Mouse (Mus musculus): ENCODE results near the gene Gm12184.
A peak's percentile ranks its signal among the peaks of the same experiment; 100 is the strongest.
"Not testable (repeated sequence)": the region's sequence is repeated elsewhere in the genome, so short reads cannot be mapped to it uniquely, and the experiment has no call there.

The Gm12184 gene

GRCm38 (mm10) chr11:48846362-48846761 lies 19.9 kb upstream of the Gm12184 start:
- not testable (repeated sequence) for DNase-seq

GRCm38 (mm10) chr11:48845244-48845815 lies 18.9 kb upstream of the Gm12184 start:
- no peak for DNase-seq

GRCm38 (mm10) chr11:48844309-48844708 lies 17.9 kb upstream of the Gm12184 start:
- no peak for DNase-seq

- no peak for DNase-seq
Measured at GRCm38 (mm10) chr11:48843202-48843601, 16.7 kb upstream of the Gm12184 start.

- DNase-seq: no peak
Measured at GRCm38 (mm10) chr11:48842378-48842792, 15.9 kb upstream of the Gm12184 start.

GRCm38 (mm10) chr11:48841213-48841612 lies 14.8 kb upstream of the Gm12184 start:
- DNase-seq: no peak

GRCm38 (mm10) chr11:48840805-48841204 lies 14.3 kb upstream of the Gm12184 start:
- DNase-seq: no peak

GRCm38 (mm10) chr11:48838879-48839680 lies 12.6 kb upstream of the Gm12184 start:
- DNase-seq: no peak

GRCm38 (mm10) chr11:48838181-48838797 lies 11.8 kb upstream of the Gm12184 start:
- no peak for DNase-seq

- peak; percentile 58 for DNase-seq
Measured at GRCm38 (mm10) chr11:48837310-48838180, 11.1 kb upstream of the Gm12184 start.

GRCm38 (mm10) chr11:48836990-48837309 lies 10.5 kb upstream of the Gm12184 start:
- no peak for DNase-seq

- no peak for DNase-seq
Measured at GRCm38 (mm10) chr11:48835923-48836322, 9.5 kb upstream of the Gm12184 start.

GRCm38 (mm10) chr11:48833731-48834639 lies 7.5 kb upstream of the Gm12184 start:
- DNase-seq: peak; percentile 91

- DNase-seq: no peak
Measured at GRCm38 (mm10) chr11:48833078-48833730, 6.7 kb upstream of the Gm12184 start.

GRCm38 (mm10) chr11:48831273-48831672 lies 4.8 kb upstream of the Gm12184 start:
- no peak for DNase-seq

GRCm38 (mm10) chr11:48830279-48830678 lies 3.8 kb upstream of the Gm12184 start:
- DNase-seq: no peak

GRCm38 (mm10) chr11:48827926-48828325 lies 1.5 kb upstream of the Gm12184 start:
- DNase-seq: no peak

- no peak for DNase-seq
Measured at GRCm38 (mm10) chr11:48826752-48827096, 269 bp upstream of the Gm12184 start.

GRCm38 (mm10) chr11:48824311-48824830 lies 2.1 kb downstream of the Gm12184 start:
- no peak for DNase-seq

- DNase-seq: peak; percentile 45
Measured at GRCm38 (mm10) chr11:48823536-48823972, 2.9 kb downstream of the Gm12184 start.
